Mouse (Mus musculus): Measurements from ENCODE around the gene 3110082J24Rik. TPM values are rescaled to one million over a fixed set of nuclear protein-coding genes. Genes with fewer than 3 reads are reported as not detected.

Gene 3110082J24Rik
- total and polyA plus RNA-seq, 3 experiments = not detected

DNA sequence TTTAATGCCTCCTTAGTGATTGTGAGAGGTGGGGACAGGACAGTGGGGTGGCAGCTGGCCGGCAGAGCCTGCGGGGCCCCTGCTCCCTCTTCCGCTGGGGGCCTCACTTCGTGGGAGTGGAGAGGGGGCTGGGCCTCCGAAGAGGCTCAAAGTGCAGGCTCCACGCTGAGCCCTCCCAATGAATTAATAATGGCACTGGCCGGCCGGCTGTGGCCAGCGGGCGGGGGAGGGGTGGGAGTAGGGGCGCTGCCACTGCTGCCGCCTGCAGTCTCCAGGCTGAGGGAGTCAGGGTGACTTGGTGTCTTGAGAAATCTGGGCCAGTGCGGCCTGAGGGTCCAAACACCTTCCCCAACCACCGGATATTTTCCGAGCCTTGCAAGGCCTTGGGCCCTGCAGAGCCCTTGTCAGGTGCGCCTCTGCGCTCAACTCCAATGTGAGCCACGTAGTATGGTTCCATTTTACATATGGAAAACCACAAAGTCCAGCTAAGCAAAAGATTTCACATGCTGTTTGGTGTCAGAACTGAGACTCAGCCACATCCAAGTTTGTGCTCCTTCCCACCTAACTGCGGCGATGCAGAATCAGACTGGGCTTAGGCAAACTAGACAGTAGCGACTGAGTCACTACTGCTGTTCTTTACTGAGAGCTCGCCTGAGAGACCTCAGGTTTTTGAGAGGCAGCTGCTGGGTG, 4.6 kb upstream of the 3110082J24Rik start:
- H3K4me1 ChIP-seq (ENCODE audit: control insufficient read depth in 1 of 2, insufficient read depth in 2 of 2, low read length in 2 of 2) = no peaks in the 10 kb centered on the region
- no peaks in the 10 kb centered on the region for H3K9me3 ChIP-seq (replicated peaks; ENCODE audit: insufficient read depth, low read length)
- H3K4me3 ChIP-seq (ENCODE audit: control insufficient read depth in 1 of 2, insufficient read depth in 1 of 2, low read depth in 2 of 2, low read length in 2 of 2) = no peak overlapping the region
- no peak overlapping the region for H3K27ac ChIP-seq (ENCODE audit: control insufficient read depth, low read depth, low read length)
- no peak overlapping the region for H3K9ac ChIP-seq (ENCODE audit: control insufficient read depth, low read depth, low read length, poor library complexity, severe bottlenecking)
- H3K36me3 ChIP-seq (ENCODE audit: control insufficient read depth in 1 of 2, insufficient read depth in 2 of 2, low read length in 2 of 2) = no peaks in the 10 kb centered on the region
- H3K27me3 ChIP-seq (ENCODE audit: control insufficient read depth in 1 of 2, insufficient read depth in 2 of 2, low read length in 2 of 2) = no peaks in the 10 kb centered on the region; a peak in 1 of 4 replicates
- TF ChIP-seq MYB (IDR thresholded peaks at IDR 0.05; ENCODE audit: low read depth, low read length) (no peak), NELFE (IDR thresholded peaks at IDR 0.05; ENCODE audit: low read depth, low read length) (no peak), MEF2A (IDR thresholded peaks at IDR 0.05; ENCODE audit: extremely low read depth, insufficient replicate concordance, low read depth, low read length, poor library complexity, severe bottlenecking) (no peak), RAD21 (IDR thresholded peaks at IDR 0.05; ENCODE audit: low read depth, low read length) (no peak), USF1 (IDR thresholded peaks at IDR 0.05; ENCODE audit: low read depth, low read length) (no peak), GATA1 (IDR thresholded peaks at IDR 0.05; ENCODE audit: low read depth, low read length) (no peak), E2F4 (IDR thresholded peaks at IDR 0.05; ENCODE audit: borderline replicate concordance, low read depth, low read length) (no peak), TCF12 (IDR thresholded peaks at IDR 0.05; ENCODE audit: low read depth, low read length) (no peak), ZC3H11A (IDR thresholded peaks at IDR 0.05; ENCODE audit: low read depth, low read length) (no peak), ELF1 (IDR thresholded peaks at IDR 0.05; ENCODE audit: low read depth, low read length) (no peak), NRF1 (IDR thresholded peaks at IDR 0.05; ENCODE audit: insufficient read depth, low read depth, low read length, poor library complexity, severe bottlenecking) (no peak), GABPA (IDR thresholded peaks at IDR 0.05; ENCODE audit: low read depth, low read length) (no peak), CTCF (IDR thresholded peaks at IDR 0.05 in 2 of 3, conservative IDR thresholded peaks at IDR 0.05 in 1 of 3; ENCODE audit: control insufficient read depth in 1 of 3, insufficient read depth in 1 of 3, low read depth in 2 of 3, low read length in 3 of 3, poor library complexity in 1 of 3, severe bottlenecking in 1 of 3) (no peak)
- no peak for DNase-seq (ENCODE audit: low read depth, low spot score)
- H3K79me2 ChIP-seq (ENCODE audit: control insufficient read depth, insufficient read depth, low read length, poor library complexity) = no peaks in the 10 kb centered on the region

DNA sequence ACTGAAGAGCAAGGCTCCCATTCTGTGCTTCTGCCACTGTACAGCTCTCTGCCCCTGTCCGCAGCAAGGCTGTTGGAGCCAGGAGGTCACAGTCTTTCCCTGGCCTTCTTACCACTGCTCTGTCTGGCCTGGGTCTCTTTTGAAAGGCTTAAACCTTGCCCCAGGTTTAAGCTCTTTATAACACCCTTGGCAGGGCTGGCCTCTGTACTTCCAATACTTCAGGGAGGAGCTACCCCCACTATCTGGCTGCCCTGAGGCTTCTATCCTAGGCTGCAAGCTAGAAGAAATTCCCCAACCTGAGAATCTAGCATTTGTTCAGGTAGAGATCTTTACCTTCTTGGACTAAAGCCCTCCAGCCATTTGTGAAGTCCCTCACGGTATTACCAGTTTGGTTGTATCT, 4.0 kb upstream of the 3110082J24Rik start:
- TF ChIP-seq ETS1 (IDR thresholded peaks at IDR 0.05; ENCODE audit: low read depth, low read length) = no peak
- no peak for TF ChIP-seq EP300 (IDR thresholded peaks at IDR 0.05; ENCODE audit: low read depth in 1 of 2, low read length in 2 of 2)
- no peak for TF ChIP-seq RAD21 (IDR thresholded peaks at IDR 0.05; ENCODE audit: low read depth, low read length)
- no peak for TF ChIP-seq MAX (IDR thresholded peaks at IDR 0.05; ENCODE audit: low read length)
- no peak for TF ChIP-seq SMC3 (IDR thresholded peaks at IDR 0.05; ENCODE audit: low read depth, low read length)
- no peak for TF ChIP-seq TCF12 (IDR thresholded peaks at IDR 0.05; ENCODE audit: low read depth, low read length)
- no peak for TF ChIP-seq BHLHE40 (IDR thresholded peaks at IDR 0.05; ENCODE audit: borderline replicate concordance, low read depth, low read length)
- no peak for TF ChIP-seq MYB (IDR thresholded peaks at IDR 0.05; ENCODE audit: low read depth, low read length)
- TF ChIP-seq MEF2A (IDR thresholded peaks at IDR 0.05; ENCODE audit: extremely low read depth, insufficient replicate concordance, low read depth, low read length, poor library complexity, severe bottlenecking) = no peak
- TF ChIP-seq ZMIZ1 (IDR thresholded peaks at IDR 0.05; ENCODE audit: low read depth, low read length) = no peak
- TF ChIP-seq USF2 (IDR thresholded peaks at IDR 0.05; ENCODE audit: borderline replicate concordance in 1 of 2, insufficient read depth in 1 of 2, low read depth in 1 of 2, low read length in 2 of 2) = no peak
- TF ChIP-seq POLR2A (IDR thresholded peaks at IDR 0.05; ENCODE audit: control insufficient read depth in 1 of 2, insufficient read depth in 1 of 2, low read depth in 1 of 2, low read length in 2 of 2, poor library complexity in 1 of 2) = no peak
- no peak for TF ChIP-seq NELFE (IDR thresholded peaks at IDR 0.05; ENCODE audit: low read depth, low read length)
- no peak overlapping the region for H3K4me3 ChIP-seq (ENCODE audit: control insufficient read depth in 1 of 2, insufficient read depth in 1 of 2, low read depth in 2 of 2, low read length in 2 of 2)
- H3K9ac ChIP-seq (ENCODE audit: control insufficient read depth, low read depth, low read length, poor library complexity, severe bottlenecking) = no peak overlapping the region
- no peak overlapping the region for H3K27ac ChIP-seq (ENCODE audit: control insufficient read depth, low read depth, low read length)
- no peak for DNase-seq (ENCODE audit: low read depth, low spot score)
- H3K9me3 ChIP-seq (replicated peaks; ENCODE audit: insufficient read depth, low read length) = no peaks in the 10 kb centered on the region
- H3K4me1 ChIP-seq (ENCODE audit: control insufficient read depth in 1 of 2, insufficient read depth in 2 of 2, low read length in 2 of 2) = no peaks in the 10 kb centered on the region
- H3K36me3 ChIP-seq (ENCODE audit: control insufficient read depth in 1 of 2, insufficient read depth in 2 of 2, low read length in 2 of 2) = no peaks in the 10 kb centered on the region
- no peaks in the 10 kb centered on the region for H3K79me2 ChIP-seq (ENCODE audit: control insufficient read depth, insufficient read depth, low read length, poor library complexity)
- H3K27me3 ChIP-seq (ENCODE audit: control insufficient read depth in 1 of 2, insufficient read depth in 2 of 2, low read length in 2 of 2) = no peaks in the 10 kb centered on the region; a peak in 1 of 4 replicates
